Mouse (Mus musculus) forebrain, embryonic 13.5 days (tissue): ENCODE measurements around the gene Fuca2. TPM values are rescaled to one million over a fixed set of nuclear protein-coding genes. Genes with fewer than 3 reads are reported as not detected.

Experiments used
- polyA plus RNA-seq: library from polyadenylated mRNA; unstranded; fragments of >200 nt; fragmentation: Nextera tagmentation; extraction: Ambion mirVana; gene quantifications from 2 replicates; pipeline ENCODE4 v1.2.1, GENCODE M21; 2015

The Fuca2 gene
- polyA plus RNA-seq, 1 experiment from 2014 or later, result 16.8 TPM

Other genes with a start within 250 kb of the Fuca2 start
- 8.5 and 8.6 TPM in 2 replicates for gene Phactr2, start 25.1 kb upstream of the Fuca2 start, polyA plus RNA-seq
- gene Adat2, start 53.4 kb downstream of the Fuca2 start, polyA plus RNA-seq, result 3.0 TPM in 2 replicates
- 22.9 and 23.8 TPM in 2 replicates for gene Pex3, start 53.6 kb downstream of the Fuca2 start, polyA plus RNA-seq